Mouse (Mus musculus): ENCODE data around the gene Gm6169.
A peak's percentile ranks its signal among the peaks of the same experiment; 100 is the strongest.
"Not testable (repeated sequence)": the region's sequence is repeated elsewhere in the genome, so short reads cannot be mapped to it uniquely, and the experiment has no call there.

Gm6169 gene

DNA sequence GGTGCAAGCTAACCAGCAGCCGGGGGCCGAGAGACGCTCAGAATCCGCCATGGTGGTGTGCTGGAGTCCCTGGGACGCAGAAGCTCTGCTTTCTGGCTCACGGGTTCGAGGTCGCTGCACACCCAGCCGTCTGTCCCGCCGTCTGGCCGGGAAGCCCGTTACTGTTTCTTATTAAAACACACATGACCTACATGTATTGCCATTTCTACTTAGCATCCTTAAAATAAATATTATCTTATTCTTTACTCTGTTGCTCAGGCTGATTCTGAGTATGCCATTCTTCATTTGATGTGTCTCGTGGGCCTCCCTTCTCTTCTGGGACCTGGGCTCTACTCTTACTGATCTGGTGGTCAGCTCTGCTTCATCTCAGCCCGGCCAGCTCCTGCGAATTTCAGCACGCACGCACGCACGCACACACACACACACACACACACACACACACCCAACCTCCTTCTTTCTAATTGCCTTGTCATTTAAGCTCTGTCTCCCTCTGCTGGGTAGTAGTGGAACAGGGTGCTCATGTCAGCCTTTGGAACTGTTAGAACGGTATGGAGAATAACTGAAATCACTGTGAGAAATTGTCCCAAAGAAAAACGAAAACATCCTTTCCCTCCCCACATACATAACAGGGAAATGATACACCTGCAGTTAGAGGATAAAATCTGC lies at the start of gene Gm6169:
Gene Gm6169 (minus strand): TSS at position 51 of the 666 bp plus-strand sequence.
- peak; percentile 37 for DNase-seq (ENCODE audit: low read depth)

DNA sequence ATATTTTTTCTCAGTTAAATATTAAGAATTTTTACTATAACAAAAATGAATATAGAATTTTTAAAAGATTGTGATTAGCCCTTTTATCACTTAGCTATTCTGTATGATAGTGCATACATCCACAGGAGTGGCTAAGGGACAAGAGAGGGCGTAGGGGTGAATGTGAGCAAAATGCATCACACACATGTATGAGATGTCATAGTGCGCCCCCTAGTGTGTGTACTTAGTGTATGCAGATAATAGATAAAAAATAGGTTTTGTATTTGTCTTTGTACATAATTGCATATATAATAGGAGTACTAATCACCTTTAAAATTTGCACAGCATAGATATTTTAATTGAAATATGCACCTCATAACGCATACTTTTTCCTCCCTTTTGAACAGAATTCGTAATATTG lies 46.8 kb upstream of the Gm6169 start:
- DNase-seq (ENCODE audit: low read depth) = peak; percentile 52

DNA sequence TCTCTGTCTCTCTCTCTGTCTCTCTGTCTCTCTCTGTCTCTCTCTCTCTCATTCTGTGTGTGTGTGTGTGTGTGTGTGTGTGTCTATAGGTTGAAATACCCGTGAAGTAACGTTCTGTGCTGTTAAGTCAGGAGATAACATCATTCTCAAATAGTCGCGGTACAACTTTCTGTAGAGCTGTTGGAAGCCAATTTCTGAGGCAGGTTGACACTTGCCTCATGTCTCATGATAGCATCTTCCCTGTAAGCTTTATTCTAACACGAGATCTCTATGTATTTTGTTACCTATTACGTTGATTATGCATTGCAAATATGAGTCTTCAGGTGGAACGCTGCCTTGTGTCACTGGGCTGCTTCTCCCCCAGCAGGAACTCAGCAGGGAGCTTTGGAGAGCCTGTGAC lies 43.3 kb upstream of the Gm6169 start:
- DNase-seq (ENCODE audit: low read depth) = no peak

DNA sequence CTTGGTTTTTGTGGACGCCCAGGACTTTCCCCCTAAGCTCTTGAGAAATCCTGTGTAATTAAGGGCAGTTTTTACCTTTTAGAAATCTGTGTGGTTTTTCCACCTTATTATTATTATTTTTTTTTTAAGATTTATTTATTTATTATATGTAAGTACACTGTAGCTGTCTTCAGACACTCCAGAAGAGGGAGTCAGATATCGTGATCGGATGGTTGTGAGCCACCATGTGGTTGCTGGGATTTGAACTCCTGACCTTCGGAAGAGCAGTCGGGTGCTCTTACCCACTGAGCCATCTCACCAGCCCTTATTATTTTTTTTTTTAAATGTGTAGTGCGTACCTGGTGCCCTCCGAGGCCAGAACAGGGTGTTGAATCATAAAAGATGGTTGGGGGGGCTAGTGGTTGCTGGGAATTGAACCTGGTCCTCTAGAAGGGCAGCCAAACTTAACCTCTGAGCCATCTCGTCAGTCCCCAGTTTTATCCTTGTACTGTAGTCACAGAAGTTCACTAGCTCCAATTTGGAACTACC lies 39.4 kb upstream of the Gm6169 start:
- DNase-seq (ENCODE audit: low read depth) = not testable (repeated sequence)

DNA sequence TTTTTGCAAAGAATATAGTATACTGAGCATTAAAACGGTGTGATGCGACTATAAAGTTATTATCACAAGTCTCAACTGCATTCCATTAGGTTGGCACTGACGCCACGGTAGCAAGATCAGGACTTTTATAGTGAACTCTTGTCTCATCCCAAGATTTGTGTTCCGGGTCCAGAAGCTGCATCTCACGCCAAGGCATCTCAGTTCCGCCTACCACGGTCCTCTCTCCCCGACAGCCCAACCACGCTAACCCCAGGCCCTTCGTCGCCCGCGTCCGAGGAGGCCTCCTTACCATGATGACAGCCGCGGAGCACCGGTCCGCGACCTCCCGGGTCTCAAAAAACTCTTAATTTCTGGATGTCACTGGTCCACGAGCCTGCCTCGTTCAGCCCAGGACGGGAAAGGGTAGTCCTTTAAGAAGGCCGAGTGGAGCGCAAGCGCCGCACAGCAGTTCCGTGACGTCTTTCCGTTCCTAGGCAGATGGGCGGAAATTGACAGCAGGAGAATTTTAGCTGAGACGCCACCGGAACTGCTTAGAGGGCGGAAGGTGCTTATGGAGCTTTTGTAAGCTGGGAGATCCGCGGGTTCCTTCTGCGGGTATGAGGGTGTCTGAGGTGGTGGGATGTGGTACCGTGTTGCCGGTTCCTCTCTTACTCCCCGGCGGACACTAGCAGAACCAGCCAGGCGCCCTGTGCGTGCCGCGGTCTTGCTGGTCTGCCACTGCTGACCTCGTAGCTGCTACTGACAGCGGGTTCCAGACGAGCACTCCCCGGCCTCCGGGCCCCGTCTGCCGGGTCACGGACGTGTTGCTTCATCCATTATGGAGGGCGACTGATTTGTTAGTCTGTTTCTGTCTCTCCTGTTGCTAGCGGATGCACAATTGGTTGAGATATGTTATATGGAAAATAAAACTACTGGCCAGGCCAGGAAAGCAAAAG lies 38.7 kb upstream of the Gm6169 start, which contains the start of the genes Gfm2 and Nsa2:
Gene Gfm2 (plus strand): TSS at position 472 of the 935 bp plus-strand sequence.
Gene Nsa2 (minus strand): TSS at position 472 of the 935 bp plus-strand sequence.
- peak; percentile 94 for DNase-seq (ENCODE audit: low read depth)

DNA sequence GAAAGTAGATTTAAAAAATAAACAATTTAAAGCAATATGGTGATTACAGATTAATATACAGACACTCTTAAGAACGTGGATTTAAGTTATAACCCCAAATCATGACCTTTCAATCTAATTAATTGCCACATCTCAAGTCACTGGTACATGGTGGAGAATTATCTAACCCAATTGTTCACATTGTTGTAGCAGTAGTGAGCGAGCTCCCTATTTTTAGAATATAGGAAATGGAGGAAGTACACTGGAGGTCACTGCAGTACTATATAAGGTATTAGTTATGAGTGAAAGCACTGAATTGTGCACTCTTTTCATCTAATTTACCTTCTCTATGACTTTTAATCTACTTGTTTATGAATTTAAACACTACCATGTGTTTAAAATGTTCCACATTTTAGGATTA lies 31.4 kb upstream of the Gm6169 start:
- not testable (repeated sequence) for DNase-seq (ENCODE audit: low read depth)

DNA sequence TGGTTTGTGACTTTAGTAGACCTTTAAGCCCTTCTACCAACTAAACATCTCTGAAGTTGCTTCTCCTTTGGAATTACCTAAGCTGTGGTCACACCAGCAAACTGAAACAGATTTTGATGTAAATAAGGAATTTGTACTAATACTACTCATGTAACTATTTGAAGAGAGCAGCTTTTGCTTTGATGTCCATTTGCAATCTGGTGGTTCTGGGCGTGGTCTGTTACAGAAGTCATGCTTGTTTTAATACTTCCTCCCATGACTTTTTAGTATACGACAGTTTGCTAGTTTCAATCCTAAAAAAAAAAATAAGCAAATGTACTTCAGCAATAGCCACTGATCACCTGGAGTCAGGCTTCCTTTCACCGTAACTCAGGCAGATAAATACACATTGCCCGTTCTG lies 30.6 kb upstream of the Gm6169 start:
- not testable (repeated sequence) for DNase-seq (ENCODE audit: low read depth)

DNA sequence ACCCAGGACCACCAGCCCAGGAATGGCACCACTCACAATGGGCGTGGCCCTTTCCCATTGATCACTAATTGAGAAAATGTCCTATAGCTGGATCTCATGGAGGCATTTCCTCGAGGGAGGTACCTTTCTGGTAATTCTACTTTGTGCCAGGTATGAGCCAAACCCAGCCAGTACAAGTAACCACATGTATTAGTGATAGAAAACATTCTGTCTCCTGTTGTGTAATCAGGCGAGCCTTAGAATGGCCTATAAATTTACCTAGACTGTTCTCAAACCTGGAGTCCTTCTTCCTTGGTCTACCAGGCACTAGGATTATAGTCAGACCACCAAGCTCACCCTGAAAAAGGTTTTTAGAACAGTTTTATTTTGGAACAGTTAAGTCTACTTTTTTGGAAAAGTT lies 22.3 kb upstream of the Gm6169 start:
- no peak for DNase-seq (ENCODE audit: low read depth)

DNA sequence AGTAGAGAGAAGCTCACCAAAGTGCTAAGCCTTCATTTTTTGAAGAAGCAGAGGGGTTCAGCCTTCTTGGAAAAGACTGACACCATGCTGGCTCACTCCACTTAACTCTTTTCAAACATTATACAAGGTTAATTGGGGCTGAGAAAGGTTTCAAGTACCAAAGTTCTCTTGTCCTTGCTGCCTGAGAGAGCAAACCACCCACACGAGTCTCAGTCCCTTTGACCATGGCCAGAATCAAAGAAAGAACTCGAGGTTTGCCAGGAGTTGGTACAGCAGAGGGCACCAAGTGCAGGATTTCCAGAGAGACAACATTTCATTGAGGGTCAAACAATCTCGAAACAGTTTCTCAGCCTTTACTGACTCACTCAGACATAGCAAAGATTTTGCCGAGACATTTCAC lies 10.0 kb upstream of the Gm6169 start:
- no peak for DNase-seq (ENCODE audit: low read depth)

DNA sequence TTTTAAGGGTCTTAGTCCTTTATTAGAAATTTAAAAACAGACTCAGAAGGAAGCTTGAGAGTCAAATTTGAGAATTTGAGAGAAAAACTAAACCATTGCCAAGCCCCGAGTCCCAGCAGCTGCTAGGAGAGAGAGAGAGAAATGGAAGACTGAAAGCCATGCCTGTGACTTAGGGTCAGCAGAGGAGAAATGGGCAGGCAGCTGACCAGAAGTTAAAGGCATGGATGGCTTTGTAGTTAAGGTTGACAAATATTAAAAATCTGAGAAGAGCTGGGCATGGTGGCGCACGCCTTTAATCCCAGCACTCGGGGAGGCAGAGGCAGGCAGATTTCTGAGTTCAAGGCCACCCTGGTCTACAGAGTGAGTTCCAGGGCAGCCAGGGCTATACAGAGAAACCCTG lies 8.7 kb upstream of the Gm6169 start:
- not testable (repeated sequence) for DNase-seq (ENCODE audit: low read depth)

DNA sequence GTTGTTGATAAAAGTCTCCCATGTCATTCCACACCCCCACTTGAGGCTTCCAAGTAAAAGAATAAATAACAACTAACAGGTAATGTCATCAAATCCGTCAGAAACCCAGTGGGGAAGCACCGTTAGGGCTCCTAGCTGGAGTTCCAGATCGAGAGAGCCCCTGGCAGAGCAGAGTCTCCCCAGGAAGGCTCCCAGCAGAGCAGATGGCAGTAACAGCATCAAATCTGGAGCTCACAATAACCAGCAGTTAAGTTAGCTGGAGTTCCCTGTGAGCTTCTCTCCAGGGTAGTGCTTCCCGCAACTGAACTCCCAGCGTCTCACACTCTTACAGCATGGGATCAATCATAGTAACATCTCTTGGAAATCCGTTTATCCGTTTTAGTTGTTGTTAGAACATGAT lies 6.0 kb upstream of the Gm6169 start:
- DNase-seq (ENCODE audit: low read depth) = no peak

DNA sequence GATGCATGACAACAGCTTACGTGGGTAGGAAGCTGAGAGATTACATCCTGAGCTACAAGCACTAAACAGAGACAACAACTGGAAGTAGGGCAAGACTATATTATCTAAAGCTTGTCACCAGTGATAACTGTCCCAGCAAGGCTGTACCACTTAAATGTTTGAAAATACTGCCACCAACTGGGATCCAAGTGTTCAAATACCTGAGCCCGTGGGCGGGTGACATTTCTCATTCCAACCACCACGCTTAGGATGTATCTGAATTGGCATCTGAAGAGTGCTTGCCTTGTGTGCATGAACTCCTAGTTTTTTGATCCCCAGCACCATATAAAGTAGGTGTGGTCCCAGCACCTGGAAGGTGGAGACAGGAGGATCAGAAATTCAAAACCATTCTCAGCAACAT lies 3.3 kb downstream of the Gm6169 start:
- no peak for DNase-seq (ENCODE audit: low read depth)

DNA sequence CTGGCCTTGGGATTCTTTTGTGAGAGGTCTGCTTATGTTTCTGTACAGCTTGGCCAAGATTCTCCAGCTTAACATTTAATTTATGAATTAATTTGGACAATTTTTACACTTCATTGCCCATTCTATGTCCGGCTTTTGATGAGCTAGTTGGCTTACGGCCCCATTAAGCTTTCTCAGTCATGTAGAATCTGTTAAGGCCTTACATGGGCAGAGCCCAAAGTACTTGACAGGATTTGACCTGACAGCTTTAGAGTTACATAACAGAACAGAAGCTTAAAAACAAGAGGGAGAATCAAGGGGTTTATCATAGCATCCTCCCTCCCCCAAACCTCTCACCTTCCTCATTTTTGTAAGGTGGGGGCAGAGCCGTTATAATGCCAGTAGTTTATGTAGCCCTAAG lies 10.9 kb downstream of the Gm6169 start:
- DNase-seq (ENCODE audit: low read depth) = no peak

DNA sequence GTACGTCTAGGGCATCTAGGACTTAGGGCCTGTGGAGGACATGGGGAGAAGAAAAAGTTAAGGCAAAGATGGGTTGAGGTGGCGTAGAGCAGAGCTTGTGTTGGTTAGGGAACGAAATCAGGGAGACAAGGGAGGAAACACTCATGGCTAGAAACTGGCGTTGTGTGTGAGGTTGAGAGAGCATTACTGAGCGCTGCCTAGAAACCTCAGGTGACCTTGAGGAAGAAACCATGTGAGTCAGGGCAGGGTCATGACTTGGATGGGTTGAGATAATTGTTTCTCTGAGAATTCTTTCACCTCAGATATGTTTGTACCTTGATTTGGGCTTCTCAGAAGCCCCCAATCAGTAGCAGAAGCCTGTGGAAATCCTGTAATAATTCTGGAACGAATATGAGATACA lies 11.6 kb downstream of the Gm6169 start:
- DNase-seq (ENCODE audit: low read depth) = no peak

DNA sequence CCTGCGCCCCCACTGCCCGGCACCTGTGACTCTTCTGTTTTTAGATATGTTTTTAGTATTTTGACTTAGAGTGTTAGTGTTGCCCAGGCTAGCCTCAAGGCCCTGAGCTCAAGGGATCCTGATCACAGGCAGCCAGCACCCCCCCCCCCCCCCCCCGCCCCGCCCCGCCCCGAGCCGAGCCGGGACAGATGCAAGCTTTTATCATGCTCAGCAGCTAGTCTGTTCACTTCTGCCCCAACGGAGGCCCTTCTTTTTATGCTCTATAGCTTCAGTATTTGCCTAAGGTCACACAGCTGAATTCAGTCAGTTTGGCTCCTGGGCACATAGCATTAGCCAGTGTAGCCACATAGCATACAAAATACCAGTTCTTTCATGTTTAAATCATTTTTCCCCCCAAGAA lies 12.7 kb downstream of the Gm6169 start:
- no peak for DNase-seq (ENCODE audit: low read depth)

DNA sequence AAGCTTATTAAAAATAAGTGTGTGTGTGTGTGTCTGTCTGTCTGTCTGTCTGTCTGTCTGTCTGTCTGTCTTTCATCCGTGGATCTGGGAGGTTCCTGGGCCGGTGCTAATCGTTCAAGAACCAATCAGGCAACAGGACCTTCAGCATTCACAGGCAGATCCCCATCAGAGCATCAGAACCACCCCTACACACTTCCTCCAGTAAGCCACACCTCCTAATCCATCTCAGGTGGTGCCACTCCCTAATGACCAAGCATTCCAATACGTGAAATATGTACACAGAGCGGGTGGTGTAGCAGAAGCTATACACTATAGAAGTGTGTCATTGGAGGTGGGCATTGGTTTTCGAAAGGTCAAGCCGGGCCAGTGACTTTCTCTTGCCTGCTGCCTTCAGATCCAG lies 16.6 kb downstream of the Gm6169 start:
- DNase-seq (ENCODE audit: low read depth) = no peak

DNA sequence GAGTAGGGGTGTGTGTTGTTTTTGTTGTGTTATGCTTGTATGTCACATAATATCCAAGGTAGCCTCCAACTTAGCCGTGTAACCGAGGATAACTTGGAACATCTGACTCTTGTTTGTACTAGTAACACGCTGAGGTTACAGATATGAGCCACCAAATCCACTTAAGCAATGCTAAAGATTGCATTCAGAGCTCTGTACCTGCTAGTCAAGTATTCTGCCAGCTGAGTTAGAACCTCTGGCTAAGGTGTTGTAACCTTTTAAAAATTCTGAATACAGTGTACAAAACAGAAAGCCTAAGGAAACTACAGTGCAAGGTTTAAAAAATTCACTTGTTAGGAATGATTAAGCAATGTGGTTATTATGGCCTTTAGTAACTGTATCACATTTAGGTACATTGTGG lies 18.4 kb downstream of the Gm6169 start:
- DNase-seq (ENCODE audit: low read depth) = no peak

DNA sequence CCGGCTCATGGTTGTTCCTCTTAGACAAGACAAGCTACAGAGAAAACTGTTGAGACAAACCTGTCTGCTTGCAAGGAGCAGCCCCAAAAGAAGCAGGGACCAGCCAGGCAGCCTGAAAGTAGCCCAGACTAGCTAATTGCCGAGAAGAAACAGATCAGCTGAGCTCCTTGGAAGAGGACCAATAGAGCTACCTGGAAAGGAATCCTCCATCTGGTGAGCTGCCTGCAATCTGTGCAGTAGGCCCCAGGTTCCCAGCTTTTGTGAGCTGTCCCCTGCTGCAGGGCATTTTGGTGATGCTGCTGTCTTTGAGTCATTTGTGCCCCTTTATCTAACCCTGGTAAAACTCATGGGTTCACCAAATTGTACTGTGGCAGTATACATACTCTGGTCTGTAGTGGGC lies 18.8 kb downstream of the Gm6169 start:
- no peak for DNase-seq (ENCODE audit: low read depth)

DNA sequence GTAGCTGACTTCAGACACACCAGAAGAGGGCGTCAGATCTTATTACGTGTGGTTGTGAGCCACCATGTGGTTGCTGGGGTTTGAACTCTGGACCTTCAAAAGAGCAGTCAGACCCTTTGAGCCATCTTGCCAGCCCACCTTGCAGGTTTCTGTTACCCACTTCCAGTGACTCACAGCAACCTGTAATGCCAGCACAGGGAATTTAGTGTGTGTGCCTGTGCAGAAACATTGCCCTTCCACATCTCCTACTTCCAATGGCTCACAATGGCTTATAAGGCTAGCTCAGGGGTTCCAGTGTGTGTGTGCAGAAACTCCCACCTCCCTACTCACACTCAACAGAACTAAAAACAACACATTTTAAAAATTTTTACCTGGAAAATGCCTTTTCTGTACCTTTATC lies 21.5 kb downstream of the Gm6169 start:
- no peak for DNase-seq (ENCODE audit: low read depth)

DNA sequence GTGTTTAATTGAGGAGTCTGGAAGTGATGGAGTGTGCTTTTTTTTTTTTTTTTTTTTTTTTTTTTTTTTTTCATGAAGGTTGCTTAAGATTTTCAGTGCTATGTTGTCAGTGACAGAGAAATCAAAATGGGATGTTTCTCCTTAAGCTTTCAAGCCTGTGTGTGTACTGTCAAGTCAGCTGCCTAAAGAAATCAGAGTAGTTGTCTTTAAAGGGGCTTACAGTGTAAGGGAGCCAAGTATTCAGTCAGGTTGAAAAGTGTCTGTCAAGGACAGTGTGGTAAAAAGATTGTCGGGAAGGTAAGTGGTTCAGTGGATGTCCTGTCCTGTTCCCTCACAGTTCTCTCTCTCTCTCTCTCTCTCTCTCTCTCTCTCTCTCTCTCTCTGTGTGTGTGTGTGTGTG lies 25.5 kb downstream of the Gm6169 start:
- DNase-seq (ENCODE audit: low read depth) = no peak

DNA sequence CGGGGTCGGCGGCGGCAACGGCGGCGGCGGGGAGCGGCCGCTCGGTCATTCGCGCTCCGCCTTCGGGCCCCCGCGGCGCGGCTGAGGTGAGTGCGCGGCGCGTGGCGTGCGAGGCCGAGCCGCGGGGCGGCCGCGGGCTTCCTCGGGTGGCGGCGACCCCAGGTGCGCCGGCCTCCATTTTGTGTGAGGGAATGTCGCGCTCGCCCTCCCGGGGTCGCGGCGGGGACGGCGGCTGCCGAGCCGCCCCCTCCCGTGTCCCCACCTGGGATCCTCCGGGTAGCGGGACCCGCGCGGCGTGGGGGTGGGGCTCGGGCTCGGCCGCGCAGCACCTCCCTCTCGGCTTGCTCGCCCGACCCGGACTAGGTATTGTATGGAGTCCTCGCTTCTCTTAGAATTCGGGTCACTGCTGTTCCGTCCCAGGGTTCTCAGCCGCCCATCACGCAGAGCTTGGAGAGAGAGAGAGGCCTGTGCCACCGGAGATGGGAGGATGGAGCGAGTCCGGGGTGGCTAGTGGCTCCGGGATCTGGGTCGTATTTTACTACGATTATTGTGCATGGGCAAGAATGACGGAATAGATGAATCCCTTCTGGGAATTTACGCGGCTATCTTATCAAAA lies 27.3 kb downstream of the Gm6169 start:
- no peak for DNase-seq (ENCODE audit: low read depth)

DNA sequence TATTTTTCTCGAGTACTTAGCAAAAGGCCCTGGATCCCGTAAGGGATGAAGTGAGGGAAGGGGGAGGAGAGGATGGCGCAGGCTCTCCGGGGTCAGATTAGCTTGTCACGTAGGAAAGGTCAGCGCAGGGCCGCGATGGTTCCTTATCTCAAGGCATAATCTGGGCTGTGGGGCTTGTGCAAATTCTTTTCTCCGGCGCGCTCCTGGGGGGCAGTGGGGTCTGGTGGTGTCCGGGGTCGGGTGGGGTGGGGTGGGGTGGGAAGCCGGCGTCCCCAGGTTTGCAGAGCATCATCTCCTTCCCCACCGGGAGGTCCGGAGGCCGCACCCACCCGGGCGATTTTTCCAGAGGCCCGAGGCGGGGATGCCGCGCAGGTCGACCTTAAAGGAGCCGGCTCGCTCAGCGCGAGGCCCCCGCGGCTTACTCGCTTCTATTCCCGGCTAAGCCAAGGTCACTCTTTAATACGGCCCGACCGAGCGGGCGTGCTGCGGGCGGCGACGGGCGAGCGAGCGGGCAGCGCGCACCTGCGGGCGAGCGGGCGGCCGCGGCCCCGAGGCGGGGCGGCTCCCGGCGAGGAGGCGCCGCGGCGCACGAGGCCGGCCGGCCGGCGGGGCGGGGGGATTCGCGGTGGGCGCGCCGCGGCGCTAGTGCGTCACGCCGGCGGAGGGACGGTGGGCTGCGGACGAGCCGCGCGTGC lies 28.0 kb downstream of the Gm6169 start:
- DNase-seq (ENCODE audit: low read depth) = no peak

Measured in c-Kit-positive CD71-positive TER-119-negative erythroid progenitor cells, embryonic 14.5 days (primary cell).